Mouse (Mus musculus) heart, postnatal 0 days (tissue): ENCODE data around the gene 2010300C02Rik. TPM values are rescaled to one million over a fixed set of nuclear protein-coding genes. Genes with fewer than 3 reads are reported as not detected.
A peak's percentile ranks its signal among the peaks of the same experiment; 100 is the strongest.

Source experiments
- ATAC-seq: fragments of 200-750 bp; cut with Nextera tagmentation; 2 replicates; pipeline ENCODE4 v1.8.0; 2017; ENCODE audit warnings: low read depth, moderate number of reproducible peaks, moderate library complexity; ENCODE audit not compliant: insufficient read depth
- DNase-seq: peaks from one replicate; pipeline ENCODE4 v3.0.0-alpha.2; 2016; ENCODE audit warnings: low spot score
- H3K27ac ChIP-seq: fragments of 300-500 bp; sonication (generic); 2 replicates; pipeline ENCODE4 v1.5.1; 2014; ENCODE audit warnings: low read depth, mild to moderate bottlenecking
- H3K27me3 ChIP-seq: fragments of 300-500 bp; sonication (generic); 2 replicates; pipeline ENCODE4 v1.6.1; 2014; ENCODE audit warnings: low read length, mixed read lengths; ENCODE audit not compliant: control insufficient read depth, insufficient read depth
- H3K36me3 ChIP-seq: fragments of 300-500 bp; sonication (generic); replicated peaks from 2 replicates; pipeline ENCODE4 v1.6.1; 2014; ENCODE audit warnings: low read length, mixed read lengths; ENCODE audit not compliant: control insufficient read depth, insufficient read depth
- H3K4me1 ChIP-seq: fragments of 300-500 bp; sonication (generic); 2 replicates; pipeline ENCODE4 v1.6.1; 2014; ENCODE audit warnings: antibody characterized with exemption; ENCODE audit not compliant: control insufficient read depth, insufficient read depth
- H3K4me2 ChIP-seq: fragments of 300-500 bp; sonication (generic); 2 replicates; pipeline ENCODE4 v1.6.1; 2014; ENCODE audit warnings: low read depth, mild to moderate bottlenecking, low read length, moderate library complexity
- H3K4me3 ChIP-seq: fragments of 300-500 bp; sonication (generic); 2 replicates; pipeline ENCODE4 v1.5.1; 2014; ENCODE audit warnings: low read depth, low read length
- H3K9ac ChIP-seq: fragments of 300-500 bp; sonication (generic); replicated peaks from 2 replicates; pipeline ENCODE4 v1.6.1; 2014; ENCODE audit warnings: low read depth, low read length, mixed read lengths
- H3K9me3 ChIP-seq: fragments of 300-500 bp; sonication (generic); replicated peaks from 2 replicates; pipeline ENCODE4 v1.6.1; 2016; ENCODE audit warnings: low read length; ENCODE audit not compliant: control insufficient read depth
- CTCF ChIP-seq: IDR thresholded peaks from 2 replicates; pipeline ENCODE4 v1.5.1; 2016; ENCODE audit warnings: antibody characterized with exemption, control low read depth, low read depth
- EP300 ChIP-seq: IDR thresholded peaks from 2 replicates; pipeline ENCODE4 v1.6.1; 2016; ENCODE audit warnings: antibody characterized with exemption, low read depth
- WGBS: fragments of 180-500 bp; shearing (Covaris S2); extraction: QIAGEN DNeasy Blood & Tissue Kit; methylation state at CpG from one replicate; pipeline ENCODE4 v1.1.7; 2014; 5-methylcytosine and 5-hydroxymethylcytosine counted together
- polyA plus RNA-seq: library from polyadenylated mRNA; unstranded; fragments of >200 nt; fragmentation: Nextera tagmentation; extraction: Ambion mirVana; gene quantifications from 2 replicates; pipeline ENCODE4 v1.2.1, GENCODE M21; 2015
- total RNA-seq: library from RNA; depleted of rRNA; stranded (reverse); fragments of >200 nt; gene quantifications from 2 replicates; pipeline ENCODE4 v1.2.3, GENCODE M21; 2014; ENCODE audit warnings: low replicate concordance

Gene 2010300C02Rik
- total and polyA plus RNA-seq, 2 experiments from 2014 or later, result 0.46 to 1.0 TPM

GRCm38 (mm10) chr1:37636169-37636568 lies 83.7 kb downstream of the 2010300C02Rik start:
- Histone ChIP-seq H3K4me2 (no peak overlapping the region), H3K36me3 (no peaks in the 10 kb centered on the region), H3K4me3 (no peak overlapping the region), H3K27me3 (no peaks in the 10 kb centered on the region), H3K9ac (no peak overlapping the region), H3K27ac (no peak overlapping the region), H3K4me1 (no peaks in the 10 kb centered on the region), H3K9me3 (no peaks in the 10 kb centered on the region)
- ATAC-seq (no peak), DNase-seq (peak; percentile 16)
- TF ChIP-seq CTCF (peak; percentile 40), EP300 (no peak)
- WGBS, result 90% methylated on average over 1 of the region's 2 CpGs

DNA sequence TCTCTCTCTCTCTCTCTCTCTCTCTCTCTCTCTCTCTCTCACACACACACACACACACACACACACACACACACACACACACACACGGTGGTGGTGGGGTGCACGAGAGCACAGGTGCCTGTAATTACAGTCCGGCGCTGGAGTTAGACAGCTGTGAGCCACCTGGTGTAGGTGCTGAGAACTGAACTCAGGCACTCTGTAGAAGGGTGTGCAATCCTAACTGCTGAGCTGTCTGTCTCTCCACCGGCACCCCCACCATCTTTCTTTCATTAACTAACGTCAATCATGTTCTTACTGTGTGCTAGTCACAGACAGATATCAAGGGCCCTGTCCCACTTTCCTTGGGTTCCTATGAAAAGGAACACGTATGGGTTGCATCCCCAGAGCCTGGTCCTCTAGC lies 84.2 kb downstream of the 2010300C02Rik start:
- Histone ChIP-seq H3K9me3 (no peaks in the 10 kb centered on the region), H3K4me1 (no peaks in the 10 kb centered on the region), H3K36me3 (no peaks in the 10 kb centered on the region), H3K27ac (no peak overlapping the region), H3K4me3 (no peak overlapping the region), H3K4me2 (no peak overlapping the region), H3K9ac (no peak overlapping the region), H3K27me3 (no peaks in the 10 kb centered on the region)
- no peak for TF ChIP-seq EP300
- TF ChIP-seq CTCF, result no peak
- 76% methylated on average over 7 of the region's 7 CpGs for WGBS
- no peak for ATAC-seq
- DNase-seq, result no peak

- TF ChIP-seq CTCF, result peak; percentile 87
- no peak for TF ChIP-seq EP300
- H3K9me3 ChIP-seq, result no peaks in the 10 kb centered on the region
- no peaks in the 10 kb centered on the region for H3K4me1 ChIP-seq
- no peaks in the 10 kb centered on the region for H3K36me3 ChIP-seq
- WGBS, result 22% methylated on average over 4 of the region's 4 CpGs
- no peak overlapping the region for H3K27ac ChIP-seq
- no peak overlapping the region for H3K9ac ChIP-seq
- H3K27me3 ChIP-seq, result no peaks in the 10 kb centered on the region
- H3K4me2 ChIP-seq, result no peak overlapping the region
- no peak for ATAC-seq
- no peak overlapping the region for H3K4me3 ChIP-seq
- no peak for DNase-seq
Measured at GRCm38 (mm10) chr1:37634658-37635057, 85.2 kb downstream of the 2010300C02Rik start.

DNA sequence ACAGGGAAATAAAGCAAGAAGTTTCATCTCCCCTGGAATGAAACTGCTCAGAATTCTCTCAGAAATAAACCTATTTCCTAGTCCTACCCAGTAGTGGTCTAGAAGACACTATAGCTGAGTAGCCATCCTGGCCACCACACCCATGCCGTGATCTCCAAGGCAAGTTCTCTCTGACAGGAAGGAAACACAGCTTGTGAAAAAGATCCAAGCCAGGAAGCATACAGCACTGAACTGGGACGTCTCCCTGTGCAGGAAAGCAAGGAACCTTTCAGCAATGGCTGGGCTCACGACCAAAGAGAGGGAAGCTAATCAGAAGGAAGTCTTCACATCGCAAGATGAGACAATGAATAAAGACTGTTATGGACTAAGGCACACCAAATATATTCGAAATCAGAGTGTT lies 86.4 kb downstream of the 2010300C02Rik start:
- no peaks in the 10 kb centered on the region for H3K36me3 ChIP-seq

DNA sequence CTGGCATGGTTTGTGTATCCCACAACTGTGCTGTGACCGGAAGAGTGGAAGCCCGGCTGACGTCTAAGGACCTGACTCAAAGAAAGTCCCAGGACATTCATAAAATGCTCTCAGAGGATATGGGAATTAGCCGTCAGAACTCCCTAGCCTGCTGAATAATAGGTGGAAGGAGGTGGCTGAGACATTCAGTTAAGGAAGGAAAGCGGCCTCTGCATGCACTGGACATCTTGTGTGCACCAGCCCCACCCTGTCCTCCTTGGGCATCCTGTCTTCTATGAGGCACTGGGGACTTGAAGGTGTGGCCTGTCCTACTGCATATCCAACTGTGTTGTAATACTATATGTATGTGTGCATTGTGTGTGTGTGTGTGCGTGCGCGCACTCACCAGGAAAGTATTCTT lies 87.5 kb downstream of the 2010300C02Rik start:
- DNase-seq, result peak; percentile 23
- TF ChIP-seq EP300 (peak; percentile 72), CTCF (no peak)

More for the DNA sequence above, 86.4 kb downstream of the 2010300C02Rik start:
- Histone ChIP-seq H3K9me3 (no peaks in the 10 kb centered on the region), H3K27me3 (no peaks in the 10 kb centered on the region), H3K4me1 (no peaks in the 10 kb centered on the region), H3K4me3 (no peak overlapping the region), H3K9ac (no peak overlapping the region), H3K27ac (peak overlapping the region; percentile 77), H3K4me2 (no peak overlapping the region)
- peak; percentile 7 for DNase-seq
- 49% methylated on average over 5 of the region's 5 CpGs for WGBS
- TF ChIP-seq CTCF (no peak), EP300 (no peak)
- no peak for ATAC-seq

DNA sequence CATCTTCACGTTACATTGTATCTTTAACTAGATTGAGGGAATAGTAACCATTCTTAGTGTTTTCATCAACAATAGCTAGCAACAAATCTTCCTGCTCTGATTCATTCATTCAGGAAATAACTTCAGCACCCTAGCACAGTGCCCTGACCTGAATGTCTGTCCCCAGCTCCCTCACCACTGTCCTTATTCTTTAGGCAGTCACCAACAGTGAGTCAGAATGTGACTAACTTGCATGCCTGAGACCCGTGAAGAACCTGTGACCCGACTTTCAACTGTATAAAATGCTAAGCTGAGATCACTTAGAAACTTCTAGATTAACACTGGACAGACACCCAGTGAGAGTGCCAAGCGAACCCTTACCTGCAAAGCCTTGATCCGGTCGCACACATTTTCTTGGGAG lies 88.4 kb downstream of the 2010300C02Rik start:
- Histone ChIP-seq H3K4me3 (no peak overlapping the region), H3K4me2 (no peak overlapping the region), H3K4me1 (no peaks in the 10 kb centered on the region), H3K9ac (no peak overlapping the region), H3K36me3 (no peaks in the 10 kb centered on the region), H3K27ac (peak overlapping the region; percentile 46; the same call in 1 of the 2 replicates), H3K27me3 (no peaks in the 10 kb centered on the region), H3K9me3 (no peaks in the 10 kb centered on the region)
- TF ChIP-seq CTCF (no peak), EP300 (no peak)
- ATAC-seq (no peak), DNase-seq (no peak)
- WGBS, result 67% methylated on average over 6 of the region's 6 CpGs

More for the DNA sequence above, 87.5 kb downstream of the 2010300C02Rik start:
- Histone ChIP-seq H3K9ac (no peak overlapping the region), H3K27ac (peak overlapping the region; percentile 77), H3K4me2 (no peak overlapping the region), H3K9me3 (no peaks in the 10 kb centered on the region), H3K36me3 (no peaks in the 10 kb centered on the region), H3K4me1 (no peaks in the 10 kb centered on the region), H3K27me3 (no peaks in the 10 kb centered on the region), H3K4me3 (no peak overlapping the region)
- 66% methylated on average over 8 of the region's 8 CpGs for WGBS
- ATAC-seq, result peak; percentile 75
